ENCODE assay signal across 12 mouse cellular contexts in genomic region chr9:107615035-107615434, GRCm38 (mm10). TPM values are rescaled to one million over a fixed set of nuclear protein-coding genes. Genes with fewer than 3 reads are reported as not detected.
A peak's percentile ranks its signal among the peaks of the same experiment; 100 is the strongest.
DNase-seq lines count a peak whose midpoint lies in the region; ATAC-seq lines count a peak whose summit lies in the region.
"Had no signal": no experiment of that assay in that cellular context is flagged by ENCODE, and none has a peak within 500 bp of the region (broad histone marks: within the 10 kb centered on the region; RNA-seq: fewer than 3 reads in every experiment).

No protein-coding gene starts in this region.

- ATAC-seq in heart, embryonic 13.5 days (ENCODE audit: extremely low read depth, insufficient number of reproducible peaks, low FRiP score, low TSS enrichment), result no peak
- no peak for ATAC-seq in heart, embryonic 15.5 days (replicated peaks; ENCODE audit: insufficient number of reproducible peaks, insufficient read depth, low FRiP score, low read depth)
- ATAC-seq in midbrain, embryonic 14.5 days (ENCODE audit: low FRiP score, low TSS enrichment), result no peak
- ATAC-seq in liver, embryonic 12.5 days, result no peak
- ATAC-seq: lung, postnatal 0 days had no signal

- no peaks in the 10 kb centered on the region for H3K27me3 ChIP-seq in heart, embryonic 13.5 days (replicated peaks)
- H3K27me3 ChIP-seq in embryonic facial prominence, embryonic 10.5 days (replicated peaks; ENCODE audit: low read depth, poor library complexity, severe bottlenecking), result no peaks in the 10 kb centered on the region
- no peaks in the 10 kb centered on the region for H3K27me3 ChIP-seq in heart, embryonic 15.5 days
- no peaks in the 10 kb centered on the region for H3K27me3 ChIP-seq in midbrain, embryonic 14.5 days (ENCODE audit: control insufficient read depth, insufficient read depth, low read length)
- H3K27me3 ChIP-seq in liver, embryonic 12.5 days (replicated peaks), result no peaks in the 10 kb centered on the region
- H3K27me3 ChIP-seq: limb, embryonic 13.5 days had no signal

- H3K4me3 ChIP-seq in heart, embryonic 13.5 days, result no peak overlapping the region
- H3K4me3 ChIP-seq in embryonic facial prominence, embryonic 10.5 days, result peak overlapping the region; percentile 1; the same call in 1 of the 2 replicates
- H3K4me3 ChIP-seq in heart, embryonic 15.5 days, result no peak overlapping the region
- no peak overlapping the region for H3K4me3 ChIP-seq in midbrain, embryonic 14.5 days (replicated peaks; ENCODE audit: low read depth, low read length)
- H3K4me3 ChIP-seq in liver, embryonic 12.5 days, result no peak overlapping the region
- H3K4me3 ChIP-seq: erythroblast, embryonic 14.5 days; limb, embryonic 13.5 days had no signal

- peaks cover 65% of the 10 kb centered on the region for H3K36me3 ChIP-seq in heart, embryonic 13.5 days
- peaks cover 66% of the 10 kb centered on the region for H3K36me3 ChIP-seq in embryonic facial prominence, embryonic 10.5 days (replicated peaks)
- H3K36me3 ChIP-seq in heart, embryonic 15.5 days, result peaks cover 49% of the 10 kb centered on the region
- H3K36me3 ChIP-seq in midbrain, embryonic 14.5 days (ENCODE audit: control insufficient read depth, insufficient read depth, low read length), result peaks cover 60% of the 10 kb centered on the region
- peaks cover 63% of the 10 kb centered on the region for H3K36me3 ChIP-seq in liver, embryonic 12.5 days

- peaks cover 75% of the 10 kb centered on the region for H3K4me1 ChIP-seq in heart, embryonic 13.5 days
- H3K4me1 ChIP-seq in embryonic facial prominence, embryonic 10.5 days, result peaks cover 42% of the 10 kb centered on the region
- peaks cover 67% of the 10 kb centered on the region for H3K4me1 ChIP-seq in heart, embryonic 15.5 days (replicated peaks)
- peaks cover 18% of the 10 kb centered on the region for H3K4me1 ChIP-seq in midbrain, embryonic 14.5 days (ENCODE audit: control insufficient read depth, insufficient read depth, low read length)
- H3K4me1 ChIP-seq in liver, embryonic 12.5 days, result peaks cover 43% of the 10 kb centered on the region

- H3K9ac ChIP-seq in heart, embryonic 13.5 days, result peak overlapping the region; percentile 48
- H3K9ac ChIP-seq in heart, embryonic 15.5 days, result no peak overlapping the region; the same call in 1 of the 2 replicates
- H3K9ac ChIP-seq in midbrain, embryonic 14.5 days (replicated peaks; ENCODE audit: low read length), result no peak overlapping the region
- H3K9ac ChIP-seq in liver, embryonic 12.5 days, result no peak overlapping the region
- H3K9ac ChIP-seq: limb, embryonic 13.5 days had no signal

- H3K9me3 ChIP-seq in heart, embryonic 13.5 days, result no peaks in the 10 kb centered on the region
- H3K9me3 ChIP-seq in embryonic facial prominence, embryonic 10.5 days, result no peaks in the 10 kb centered on the region
- no peaks in the 10 kb centered on the region for H3K9me3 ChIP-seq in heart, embryonic 15.5 days (replicated peaks)
- no peaks in the 10 kb centered on the region for H3K9me3 ChIP-seq in midbrain, embryonic 14.5 days (ENCODE audit: control insufficient read depth, low read length)
- no peaks in the 10 kb centered on the region for H3K9me3 ChIP-seq in liver, embryonic 12.5 days (replicated peaks)
- H3K9me3 ChIP-seq: limb, embryonic 13.5 days had no signal

- H3K4me2 ChIP-seq in heart, embryonic 13.5 days, result no peak overlapping the region
- no peak overlapping the region for H3K4me2 ChIP-seq in heart, embryonic 15.5 days
- no peak overlapping the region for H3K4me2 ChIP-seq in midbrain, embryonic 14.5 days (ENCODE audit: low read length)
- no peak overlapping the region for H3K4me2 ChIP-seq in liver, embryonic 12.5 days
- H3K4me2 ChIP-seq: limb, embryonic 13.5 days had no signal

- 0 out of 2 replicates have a peak overlapping the region, but pooled peaks have one; percentile 26 for H3K27ac ChIP-seq in heart, embryonic 13.5 days (replicated peaks)
- H3K27ac ChIP-seq in embryonic facial prominence, embryonic 10.5 days (replicated peaks), result peak overlapping the region; percentile 26; the same call in 1 of the 2 replicates
- H3K27ac ChIP-seq in heart, embryonic 15.5 days, result peak overlapping the region; percentile 92; the same call in 1 of the 2 replicates
- H3K27ac ChIP-seq in midbrain, embryonic 14.5 days (replicated peaks; ENCODE audit: low read depth, low read length), result peak overlapping the region; percentile 33; the same call in 1 of the 2 replicates
- no peak overlapping the region for H3K27ac ChIP-seq in liver, embryonic 12.5 days
- H3K27ac ChIP-seq: kidney, postnatal 0 days; limb, embryonic 13.5 days had no signal

- intact Hi-C loops in heart, postnatal 25 days (cut with DNase I), result no loop called here

- WGBS in heart, embryonic 13.5 days, result 69% methylated on average over 4 of the region's 4 CpGs
- WGBS in embryonic facial prominence, embryonic 10.5 days, result 65% methylated on average over 4 of the region's 4 CpGs
- WGBS in heart, embryonic 15.5 days, result 67% methylated on average over 4 of the region's 4 CpGs
- 52% methylated on average over 4 of the region's 4 CpGs for WGBS in midbrain, embryonic 14.5 days
- WGBS in liver, embryonic 12.5 days (ENCODE audit: insufficient replicate concordance), result 86% methylated on average over 4 of the region's 4 CpGs

- DNase-seq in heart, postnatal 25 days (ENCODE audit: low spot score), result no peak
- no peak for DNase-seq in embryonic facial prominence, embryonic 10.5 days (ENCODE audit: low spot score)
- no peak for DNase-seq in midbrain, embryonic 14.5 days
- no peak for DNase-seq in thymus, postnatal 36 days
- DNase-seq: thymus, postnatal 4 days had no signal

RNA-seq across cellular contexts. Expression of gene Sema3b, which starts 6.0 kb away (rescaled TPM):
- polyA plus RNA-seq in heart, embryonic 13.5 days (2015; fragmentation: Nextera tagmentation; extraction: Ambion mirVana), result 9.9 and 11.8 TPM in 2 replicates
- 10 to 100 TPM; 15.0 to 17.8 TPM for total RNA-seq in heart, postnatal 25 days (2021)
- polyA plus RNA-seq in embryonic facial prominence, embryonic 10.5 days (2016; fragmentation: Nextera tagmentation; extraction: Ambion mirVana), result 2.7 TPM in 2 replicates
- 9.7 and 10.7 TPM in 2 replicates for polyA plus RNA-seq in heart, embryonic 15.5 days (2015; fragmentation: Nextera tagmentation; extraction: Ambion mirVana)
- polyA plus RNA-seq in midbrain, embryonic 14.5 days (2014; fragmentation: Nextera tagmentation; extraction: Ambion mirVana), result 1.5 and 3.2 TPM in 2 replicates
- polyA plus RNA-seq in liver, embryonic 12.5 days (2016; fragmentation: Nextera tagmentation; extraction: Ambion mirVana), result 0.35 and 0.52 TPM in 2 replicates
- polyA plus RNA-seq: erythroblast, embryonic 14.5 days had no signal

RNA-seq across cellular contexts. Expression of gene Gnai2, which starts 20.1 kb away (rescaled TPM):
- polyA plus RNA-seq in heart, embryonic 13.5 days (2015; fragmentation: Nextera tagmentation; extraction: Ambion mirVana), result 387 and 392 TPM in 2 replicates
- 100 to 1,000 TPM; 241 to 257 TPM for total RNA-seq in heart, postnatal 25 days (2021)
- 334 and 363 TPM in 2 replicates for polyA plus RNA-seq in embryonic facial prominence, embryonic 10.5 days (2016; fragmentation: Nextera tagmentation; extraction: Ambion mirVana)
- 367 and 431 TPM in 2 replicates for polyA plus RNA-seq in heart, embryonic 15.5 days (2015; fragmentation: Nextera tagmentation; extraction: Ambion mirVana)
- 284 and 326 TPM in 2 replicates for polyA plus RNA-seq in midbrain, embryonic 14.5 days (2014; fragmentation: Nextera tagmentation; extraction: Ambion mirVana)
- 206 and 210 TPM in 2 replicates for polyA plus RNA-seq in liver, embryonic 12.5 days (2016; fragmentation: Nextera tagmentation; extraction: Ambion mirVana)

RNA-seq across cellular contexts. Expression of gene Ifrd2, which starts 27.6 kb away (rescaled TPM):
- polyA plus RNA-seq in heart, embryonic 13.5 days (2015; fragmentation: Nextera tagmentation; extraction: Ambion mirVana), result 35.7 and 41.3 TPM in 2 replicates
- 10 to 100 TPM; 44.6 to 45.8 TPM for total RNA-seq in heart, postnatal 25 days (2021)
- 59.7 and 72.1 TPM in 2 replicates for polyA plus RNA-seq in embryonic facial prominence, embryonic 10.5 days (2016; fragmentation: Nextera tagmentation; extraction: Ambion mirVana)
- 31.7 and 45.7 TPM in 2 replicates for polyA plus RNA-seq in heart, embryonic 15.5 days (2015; fragmentation: Nextera tagmentation; extraction: Ambion mirVana)
- 14.5 and 15.7 TPM in 2 replicates for polyA plus RNA-seq in midbrain, embryonic 14.5 days (2014; fragmentation: Nextera tagmentation; extraction: Ambion mirVana)
- 171 TPM in 2 replicates for polyA plus RNA-seq in liver, embryonic 12.5 days (2016; fragmentation: Nextera tagmentation; extraction: Ambion mirVana)

RNA-seq across cellular contexts. Expression of gene Hyal3, which starts 34.4 kb away (rescaled TPM):
- polyA plus RNA-seq in heart, embryonic 13.5 days (2015; fragmentation: Nextera tagmentation; extraction: Ambion mirVana), result 0.48 and 0.68 TPM in 2 replicates
- total RNA-seq in heart, postnatal 25 days (2021), result under 1 TPM; 0.45 to 0.62 TPM
- 0.48 and 0.96 TPM in 2 replicates for polyA plus RNA-seq in embryonic facial prominence, embryonic 10.5 days (2016; fragmentation: Nextera tagmentation; extraction: Ambion mirVana)
- 0.68 and 0.82 TPM in 2 replicates for polyA plus RNA-seq in heart, embryonic 15.5 days (2015; fragmentation: Nextera tagmentation; extraction: Ambion mirVana)
- 0.89 and 1.4 TPM in 2 replicates for polyA plus RNA-seq in midbrain, embryonic 14.5 days (2014; fragmentation: Nextera tagmentation; extraction: Ambion mirVana)
- polyA plus RNA-seq in liver, embryonic 12.5 days (2016; fragmentation: Nextera tagmentation; extraction: Ambion mirVana), result 0.99 and 1.2 TPM in 2 replicates
- polyA plus RNA-seq: erythroblast, embryonic 14.5 days had no signal

RNA-seq across cellular contexts. Expression of gene Naa80, which starts 36.3 kb away (rescaled TPM):
- polyA plus RNA-seq in heart, embryonic 13.5 days (2015; fragmentation: Nextera tagmentation; extraction: Ambion mirVana), result 13.9 and 14.6 TPM in 2 replicates
- total RNA-seq in heart, postnatal 25 days (2021), result 10 to 100 TPM; 14.0 to 18.4 TPM
- 18.9 and 20.3 TPM in 2 replicates for polyA plus RNA-seq in embryonic facial prominence, embryonic 10.5 days (2016; fragmentation: Nextera tagmentation; extraction: Ambion mirVana)
- polyA plus RNA-seq in heart, embryonic 15.5 days (2015; fragmentation: Nextera tagmentation; extraction: Ambion mirVana), result 13.4 and 17.2 TPM in 2 replicates
- polyA plus RNA-seq in midbrain, embryonic 14.5 days (2014; fragmentation: Nextera tagmentation; extraction: Ambion mirVana), result 14.1 and 18.2 TPM in 2 replicates
- 12.5 and 12.9 TPM in 2 replicates for polyA plus RNA-seq in liver, embryonic 12.5 days (2016; fragmentation: Nextera tagmentation; extraction: Ambion mirVana)
